Mouse (Mus musculus) midbrain, embryonic 16.5 days (tissue): ENCODE data around the gene Zfp580. TPM values are rescaled to one million over a fixed set of nuclear protein-coding genes. Genes with fewer than 3 reads are reported as not detected.
A peak's percentile ranks its signal among the peaks of the same experiment; 100 is the strongest.
"Not testable (repeated sequence)": the region's sequence is repeated elsewhere in the genome, so short reads cannot be mapped to it uniquely, and the experiment has no call there.

Experiments used
- ATAC-seq: fragments of 200-750 bp; cut with Nextera tagmentation; 2 replicates; pipeline ENCODE4 v1.8.0; 2017; ENCODE audit warnings: moderate TSS enrichment
- H3K27ac ChIP-seq: fragments of 300-500 bp; sonication (generic); 2 replicates; pipeline ENCODE4 v1.5.1; 2014; ENCODE audit warnings: mild to moderate bottlenecking, low read length, mixed read lengths
- H3K27me3 ChIP-seq: fragments of 300-500 bp; sonication (generic); 2 replicates; pipeline ENCODE4 v1.6.1; 2014; ENCODE audit warnings: low read depth, low read length, mixed read lengths; ENCODE audit not compliant: control insufficient read depth, insufficient read depth
- H3K36me3 ChIP-seq: fragments of 300-500 bp; sonication (generic); 2 replicates; pipeline ENCODE4 v1.6.1; 2014; ENCODE audit warnings: mild to moderate bottlenecking, low read length, moderate library complexity, mixed read lengths; ENCODE audit not compliant: control insufficient read depth, insufficient read depth
- H3K4me1 ChIP-seq: fragments of 300-500 bp; sonication (generic); 2 replicates; pipeline ENCODE4 v1.6.1; 2014; ENCODE audit warnings: mild to moderate bottlenecking, low read length, mixed read lengths; ENCODE audit not compliant: control insufficient read depth, insufficient read depth
- H3K4me2 ChIP-seq: fragments of 300-500 bp; sonication (generic); 2 replicates; pipeline ENCODE4 v1.6.1; 2014; ENCODE audit warnings: mild to moderate bottlenecking, low read length, mixed read lengths
- H3K4me3 ChIP-seq: fragments of 300-500 bp; sonication (generic); 2 replicates; pipeline ENCODE4 v1.5.1; 2014; ENCODE audit warnings: low read depth, mild to moderate bottlenecking, low read length, moderate library complexity, mixed read lengths
- H3K9ac ChIP-seq: fragments of 300-500 bp; sonication (generic); 2 replicates; pipeline ENCODE4 v1.6.1; 2014; ENCODE audit warnings: low read depth, low read length, mixed read lengths
- H3K9me3 ChIP-seq: fragments of 300-500 bp; sonication (generic); replicated peaks from 2 replicates; pipeline ENCODE4 v1.6.1; 2014; ENCODE audit warnings: mild to moderate bottlenecking, low read length, mixed read lengths; ENCODE audit not compliant: control insufficient read depth, poor library complexity, severe bottlenecking
- WGBS: fragments of 180-500 bp; shearing (Covaris S2); extraction: QIAGEN DNeasy Blood & Tissue Kit; methylation state at CpG from one replicate; pipeline ENCODE4 v1.1.7; 2014; 5-methylcytosine and 5-hydroxymethylcytosine counted together
- polyA plus RNA-seq: library from polyadenylated mRNA; unstranded; fragments of >200 nt; fragmentation: Nextera tagmentation; extraction: Ambion mirVana; gene quantifications from 2 replicates; pipeline ENCODE4 v1.2.1, GENCODE M21; 2015

Zfp580 gene
- polyA plus RNA-seq, 1 experiment from 2014 or later, result 117 TPM

DNA sequence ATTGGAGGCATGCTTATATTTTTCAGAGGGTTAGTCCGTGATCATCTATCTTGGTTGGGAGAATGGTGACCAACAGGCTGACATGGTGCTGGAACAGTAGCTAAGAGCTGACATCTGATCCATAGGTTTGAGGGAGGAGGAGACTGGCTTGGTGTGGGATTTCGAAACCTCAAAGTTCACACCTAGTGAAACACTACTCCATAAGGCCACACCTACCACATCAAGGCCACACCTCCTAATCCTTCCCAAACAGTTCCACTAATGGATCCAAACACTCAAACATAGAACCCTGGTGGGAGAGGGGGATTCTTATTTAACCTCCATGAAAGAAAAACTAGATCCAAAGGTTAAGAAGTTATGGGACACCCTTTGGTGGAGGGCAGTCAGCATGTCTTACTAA is 34.4 kb upstream of the Zfp580 start:
- no peak overlapping the region for H3K9ac ChIP-seq
- H3K27ac ChIP-seq, result no peak overlapping the region
- H3K36me3 ChIP-seq, result peaks cover 5% of the 10 kb centered on the region; the same call in 1 of the 2 replicates
- WGBS, result 100% methylated on average over 2 of the region's 2 CpGs
- H3K4me2 ChIP-seq, result no peak overlapping the region
- H3K4me1 ChIP-seq, result peaks cover 19% of the 10 kb centered on the region
- H3K9me3 ChIP-seq, result no peaks in the 10 kb centered on the region
- no peaks in the 10 kb centered on the region for H3K27me3 ChIP-seq
- H3K4me3 ChIP-seq, result no peak overlapping the region
- no peak for ATAC-seq

GRCm38 (mm10) chr7:5017352-5017751 is 34.0 kb upstream of the Zfp580 start:
- ATAC-seq, result no peak
- no peak overlapping the region for H3K4me2 ChIP-seq
- H3K9me3 ChIP-seq, result no peaks in the 10 kb centered on the region

GRCm38 (mm10) chr7:5017931-5018330 is 33.4 kb upstream of the Zfp580 start:
- no peak overlapping the region for H3K27ac ChIP-seq
- H3K4me3 ChIP-seq, result no peak overlapping the region
- no peaks in the 10 kb centered on the region; the same call in 1 of the 2 replicates for H3K36me3 ChIP-seq
- no peaks in the 10 kb centered on the region for H3K9me3 ChIP-seq
- no peak overlapping the region for H3K4me2 ChIP-seq
- H3K4me1 ChIP-seq, result peaks cover 19% of the 10 kb centered on the region
- no peaks in the 10 kb centered on the region for H3K27me3 ChIP-seq
- H3K9ac ChIP-seq, result no peak overlapping the region
- no peak for ATAC-seq
- WGBS, result 98% methylated on average over 21 of the region's 21 CpGs

More at GRCm38 (mm10) chr7:5017352-5017751, 34.0 kb upstream of the Zfp580 start:
- WGBS, result 91% methylated on average over 16 of the region's 16 CpGs
- peaks cover 19% of the 10 kb centered on the region for H3K4me1 ChIP-seq
- H3K27me3 ChIP-seq, result no peaks in the 10 kb centered on the region
- no peak overlapping the region for H3K27ac ChIP-seq
- H3K36me3 ChIP-seq, result peaks cover 5% of the 10 kb centered on the region; the same call in 1 of the 2 replicates
- no peak overlapping the region for H3K4me3 ChIP-seq
- no peak overlapping the region for H3K9ac ChIP-seq

- ATAC-seq, H3K27me3 ChIP-seq, H3K9me3 ChIP-seq, H3K36me3 ChIP-seq: not testable (repeated sequence)
- Histone ChIP-seq H3K9ac (peak overlapping the region; percentile 46; the same call in 1 of the 2 replicates), H3K4me2 (peak overlapping the region; percentile 84), H3K27ac (peak overlapping the region; percentile 78), H3K4me1 (peaks cover 14% of the 10 kb centered on the region), H3K4me3 (peak overlapping the region; percentile 56)
- 27% methylated on average over 8 of the region's 8 CpGs for WGBS
These were observed 31.8 kb upstream of the Zfp580 start for GRCm38 (mm10) chr7:5019576-5019975.

DNA sequence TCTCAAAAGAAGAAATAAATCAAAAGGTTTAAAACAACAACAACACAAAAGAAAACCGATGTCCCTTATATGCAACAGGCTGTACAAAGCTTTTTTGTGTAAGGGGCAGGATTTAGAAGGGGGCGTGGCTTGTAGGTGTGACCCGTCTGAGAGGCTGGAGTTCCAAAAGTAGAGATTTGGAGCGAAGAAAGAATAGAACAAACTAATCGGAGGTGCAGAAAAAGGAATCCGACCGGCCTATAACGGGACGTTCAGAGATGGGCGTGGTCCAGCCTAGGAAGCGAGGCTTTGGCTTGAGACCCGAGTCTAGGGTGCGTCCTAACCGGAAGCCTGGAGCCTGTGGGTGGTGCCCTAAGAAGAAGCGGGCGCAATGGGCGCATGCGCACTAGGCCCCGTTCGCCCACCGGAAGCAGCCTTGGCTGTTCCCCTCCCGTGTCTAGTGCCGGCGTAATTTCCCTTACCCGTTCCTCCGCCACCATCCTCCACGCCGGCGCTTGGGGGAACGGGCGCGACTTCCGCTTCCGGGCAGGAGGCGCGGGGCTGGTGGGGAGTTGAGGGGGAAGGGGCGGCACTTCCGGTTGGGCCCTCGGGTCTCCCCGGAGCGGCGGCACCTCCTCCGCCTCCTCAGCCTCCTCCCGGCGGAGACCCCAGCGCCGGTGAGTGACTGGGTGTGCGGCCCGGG is 31.2 kb upstream of the Zfp580 start, which contains the start of the genes Zfp865 and Ccdc106:
Gene Zfp865 (plus strand): TSS at position 377 of the 682 bp plus-strand sequence.
Gene Ccdc106 (plus strand): TSS at position 554 of the 682 bp plus-strand sequence.
- H3K9ac ChIP-seq, result peak within 1 kb of the TSS; percentile 79
- H3K36me3 ChIP-seq, result no peaks in the 10 kb centered on the region; the same call in 1 of the 2 replicates
- H3K4me2 ChIP-seq, result peak within 1 kb of the TSS; percentile 84
- peak within 1 kb of the TSS; percentile 78 for H3K27ac ChIP-seq
- peak; percentile 92 for ATAC-seq
- no peaks in the 10 kb centered on the region for H3K27me3 ChIP-seq
- H3K9me3 ChIP-seq, result no peaks in the 10 kb centered on the region
- H3K4me3 ChIP-seq, result peak within 1 kb of the TSS; percentile 56
- WGBS, result under 1% methylated on average over 41 of the region's 49 CpGs
- peaks cover 14% of the 10 kb centered on the region for H3K4me1 ChIP-seq

GRCm38 (mm10) chr7:5020685-5021084 is 30.7 kb upstream of the Zfp580 start:
- no peaks in the 10 kb centered on the region for H3K27me3 ChIP-seq
- H3K27ac ChIP-seq, result peak overlapping the region; percentile 78
- H3K4me3 ChIP-seq, result peak overlapping the region; percentile 56
- H3K4me1 ChIP-seq, result peaks cover 14% of the 10 kb centered on the region
- peak; percentile 54 for ATAC-seq
- WGBS, result under 1% methylated on average over 11 of the region's 15 CpGs
- H3K36me3 ChIP-seq, result no peaks in the 10 kb centered on the region; the same call in 1 of the 2 replicates
- H3K9ac ChIP-seq, result peak overlapping the region; percentile 79
- no peaks in the 10 kb centered on the region for H3K9me3 ChIP-seq
- H3K4me2 ChIP-seq, result peak overlapping the region; percentile 84

- ATAC-seq, result no peak
- Histone ChIP-seq H3K27ac (peak overlapping the region; percentile 78), H3K9ac (peak overlapping the region; percentile 79), H3K36me3 (peaks cover 3% of the 10 kb centered on the region; the same call in 1 of the 2 replicates), H3K4me3 (peak overlapping the region; percentile 56), H3K4me1 (peaks cover 10% of the 10 kb centered on the region), H3K9me3 (no peaks in the 10 kb centered on the region), H3K4me2 (peak overlapping the region; percentile 84), H3K27me3 (no peaks in the 10 kb centered on the region)
- WGBS, result 54% methylated on average over 5 of the region's 5 CpGs
These were observed 30.1 kb upstream of the Zfp580 start for GRCm38 (mm10) chr7:5021197-5021596.

GRCm38 (mm10) chr7:5029543-5029942 is 21.8 kb upstream of the Zfp580 start:
- Histone ChIP-seq H3K9ac (no peak overlapping the region), H3K4me3 (no peak overlapping the region), H3K9me3 (peaks cover 14% of the 10 kb centered on the region), H3K27me3 (no peaks in the 10 kb centered on the region), H3K36me3 (peaks cover 44% of the 10 kb centered on the region), H3K27ac (no peak overlapping the region), H3K4me2 (no peak overlapping the region), H3K4me1 (no peaks in the 10 kb centered on the region)
- WGBS, result 96% methylated on average over 22 of the region's 22 CpGs
- ATAC-seq, result no peak

GRCm38 (mm10) chr7:5029946-5030345 is 21.4 kb upstream of the Zfp580 start:
- ATAC-seq, result no peak

More at GRCm38 (mm10) chr7:5029946-5030345, 21.4 kb upstream of the Zfp580 start:
- WGBS, result 94% methylated on average over 21 of the region's 21 CpGs
- Histone ChIP-seq H3K4me3 (no peak overlapping the region), H3K9ac (no peak overlapping the region), H3K27ac (no peak overlapping the region), H3K36me3 (peaks cover 44% of the 10 kb centered on the region), H3K9me3 (peaks cover 14% of the 10 kb centered on the region), H3K4me2 (no peak overlapping the region), H3K4me1 (no peaks in the 10 kb centered on the region), H3K27me3 (no peaks in the 10 kb centered on the region)
